Mouse (Mus musculus) liver, adult 2 months (tissue): ENCODE data around the gene Panx3.
A peak's percentile ranks its signal among the peaks of the same experiment; 100 is the strongest.

Experiments
- CTCF ChIP-seq: fragments of 200-500 bp; IDR thresholded peaks from 2 replicates; pipeline ENCODE4 v1.5.1; 2011; ENCODE audit warnings: low read depth, low read length, control low read depth
- POLR2A ChIP-seq: fragments of 200-500 bp; IDR thresholded peaks from 2 replicates; pipeline ENCODE4 v1.6.1; 2011; ENCODE audit warnings: low read length, control low read depth; ENCODE audit not compliant: insufficient read depth; ENCODE audit errors: extremely low read depth

GRCm38 (mm10) chr9:37656931-37657481 is 12.0 kb downstream of the Panx3 start, which contains the start of gene Tbrg1:
- no peak for TF ChIP-seq CTCF
- 0 out of 2 replicates have a peak, but pooled peaks have one; percentile 31 for TF ChIP-seq POLR2A
